Mouse (Mus musculus): ENCODE measurements around the gene Mroh8.
"Not testable (repeated sequence)": the region's sequence is repeated elsewhere in the genome, so short reads cannot be mapped to it uniquely, and the experiment has no call there.

The Mroh8 gene

DNA sequence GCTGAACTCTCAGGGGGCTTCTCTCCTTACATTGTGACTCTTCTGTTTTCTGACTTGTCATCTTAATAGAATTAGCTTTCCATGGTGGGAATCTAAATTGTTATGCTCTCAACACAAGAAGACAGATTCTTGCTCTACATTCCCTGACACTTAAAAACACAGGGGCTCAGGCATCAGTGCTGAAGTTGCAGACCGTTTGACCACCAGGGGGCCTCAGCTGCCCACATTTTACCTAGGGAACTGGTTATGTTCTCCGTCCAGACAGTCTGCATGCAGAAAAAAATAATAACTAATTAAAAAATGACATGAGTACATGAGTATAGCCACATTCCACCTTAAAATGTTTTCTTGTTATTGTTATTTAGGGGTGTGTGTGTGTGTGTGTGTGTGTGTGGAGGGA is 12.7 kb upstream of the Mroh8 start:
- peak; percentile 62 for DNase-seq (ENCODE audit: low read depth, low spot score)

DNA sequence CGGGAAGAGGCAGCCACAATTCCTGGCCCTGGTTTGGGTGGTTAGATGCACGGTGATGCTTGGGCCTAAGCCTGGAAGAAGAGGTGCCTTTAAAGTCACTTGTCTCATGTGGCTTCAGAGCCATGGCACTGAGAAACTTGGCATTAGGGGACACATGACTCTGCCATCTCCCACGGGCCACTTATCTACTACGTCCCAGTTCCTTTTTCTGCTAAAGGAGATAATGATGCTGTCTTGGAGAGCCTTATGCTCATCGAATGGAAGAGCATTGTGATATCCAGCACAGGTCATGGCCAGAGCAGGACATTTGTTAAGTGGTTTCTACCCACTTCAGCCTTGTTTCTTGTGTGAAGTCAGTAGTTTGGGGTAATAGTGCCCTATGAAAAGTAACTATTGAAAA is 9.6 kb upstream of the Mroh8 start:
- no peak for DNase-seq (ENCODE audit: low read depth, low spot score)

DNA sequence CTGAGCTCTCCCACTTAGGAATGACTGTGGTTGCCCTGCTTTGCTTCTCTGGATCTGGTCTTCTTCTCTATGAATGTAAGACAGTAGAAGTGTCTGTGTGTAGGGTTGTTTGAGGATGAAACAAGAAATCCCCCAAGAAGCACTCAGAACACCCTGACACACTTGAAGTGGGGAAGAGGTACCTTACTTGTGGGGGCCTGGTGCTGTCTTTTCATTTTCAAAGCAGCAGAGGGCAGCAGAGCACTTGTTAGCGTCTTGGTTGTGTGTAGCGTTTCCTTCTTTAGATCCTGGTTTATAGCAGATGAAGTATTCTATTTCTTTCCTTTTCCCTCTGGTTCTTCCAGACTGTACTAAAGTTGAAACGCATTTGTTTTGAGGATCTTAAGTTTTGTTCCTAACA is 8.2 kb upstream of the Mroh8 start:
- DNase-seq (ENCODE audit: low read depth, low spot score), result peak; percentile 50

- no peak for DNase-seq (ENCODE audit: low read depth, low spot score)
These were observed 4.0 kb upstream of the Mroh8 start for GRCm38 (mm10) chr2:157283321-157283720.

GRCm38 (mm10) chr2:157278717-157279415 is 483 bp downstream of the Mroh8 start, which contains the start of gene Rpn2:
TSS of gene Rpn2 (plus strand) at chr2:157279017.
- peak; percentile 93 for DNase-seq (ENCODE audit: low read depth, low spot score)

DNA sequence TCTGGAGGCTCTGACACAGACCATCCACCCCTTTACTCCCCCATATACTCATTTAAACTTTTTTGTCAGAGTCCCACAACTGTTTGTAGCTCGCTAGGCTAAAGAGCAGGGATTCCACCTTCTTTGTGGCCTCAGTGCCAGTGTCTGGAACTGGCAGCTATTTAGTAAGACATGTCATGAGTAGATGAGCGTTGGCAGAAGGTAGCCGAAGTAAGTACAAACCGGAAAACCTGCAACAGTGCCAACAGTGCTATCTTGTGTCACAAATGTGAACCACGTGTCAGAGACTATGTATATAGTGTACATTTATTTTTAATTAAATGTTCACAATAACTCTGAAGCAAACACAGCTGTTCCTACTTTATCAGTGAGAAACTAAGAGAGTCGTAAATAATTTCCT is 15.5 kb downstream of the Mroh8 start:
- no peak for DNase-seq (ENCODE audit: low read depth, low spot score)

DNA sequence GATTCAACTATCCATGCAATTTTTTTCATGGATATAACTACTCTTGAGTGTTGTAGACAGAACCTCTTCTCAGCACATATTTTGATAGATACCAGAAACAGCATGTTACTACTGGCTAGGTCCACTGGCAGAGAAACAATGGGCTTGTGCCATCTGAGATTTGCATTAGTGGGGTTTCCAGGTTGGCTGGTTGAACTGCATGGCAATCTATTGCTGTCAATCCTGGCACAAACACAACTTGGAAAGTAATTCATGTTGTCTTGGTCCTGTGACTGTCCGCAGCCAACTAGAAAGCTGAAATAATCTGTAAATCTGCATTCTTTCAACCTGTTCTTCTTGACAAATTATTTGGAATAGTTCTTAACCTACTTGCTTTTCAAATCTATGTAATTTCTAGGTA is 16.2 kb downstream of the Mroh8 start:
- DNase-seq (ENCODE audit: low read depth, low spot score), result no peak

DNA sequence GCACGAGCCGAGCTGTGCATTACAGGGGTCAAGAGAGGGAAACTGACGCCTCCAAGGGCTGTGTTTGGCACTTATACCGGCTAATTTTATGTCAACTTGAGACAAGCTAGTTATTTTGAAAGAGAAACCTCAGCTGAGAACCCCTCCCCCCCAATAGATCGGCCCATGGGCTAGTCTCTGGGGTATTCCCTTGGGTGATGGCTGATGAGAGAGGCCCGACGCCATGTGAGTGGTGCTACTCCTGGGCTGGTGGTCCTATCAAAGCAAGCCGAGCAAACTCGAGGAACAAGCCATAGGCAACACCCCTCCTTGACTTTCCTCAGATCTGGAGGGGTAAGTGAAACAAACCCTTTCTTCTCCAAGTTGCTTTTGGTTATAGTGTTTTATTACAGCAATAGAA is 16.8 kb downstream of the Mroh8 start:
- DNase-seq (ENCODE audit: low read depth, low spot score), result no peak

DNA sequence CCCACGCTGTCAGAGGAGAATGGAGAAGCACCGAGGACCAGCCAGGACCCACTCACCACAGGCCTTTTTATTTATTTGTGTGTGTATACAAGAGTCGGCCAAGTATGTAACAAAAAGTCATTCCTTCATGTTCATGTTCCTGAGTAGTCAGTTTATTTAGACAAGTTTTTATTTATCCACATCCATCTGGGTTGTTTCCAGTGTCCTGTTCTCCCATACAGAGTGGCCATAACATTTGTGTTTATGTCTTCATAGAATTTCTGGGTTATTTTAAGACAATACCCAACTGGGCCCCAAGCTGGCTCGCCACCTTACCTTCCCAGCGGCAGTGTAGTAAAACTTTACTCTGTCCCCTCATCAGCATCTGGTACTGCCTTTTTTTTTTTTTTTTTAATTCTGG is 17.4 kb downstream of the Mroh8 start:
- no peak for DNase-seq (ENCODE audit: low read depth, low spot score)

- DNase-seq (ENCODE audit: low read depth, low spot score), result peak; percentile 37
These were observed 19.6 kb downstream of the Mroh8 start for GRCm38 (mm10) chr2:157259720-157260119.

DNA sequence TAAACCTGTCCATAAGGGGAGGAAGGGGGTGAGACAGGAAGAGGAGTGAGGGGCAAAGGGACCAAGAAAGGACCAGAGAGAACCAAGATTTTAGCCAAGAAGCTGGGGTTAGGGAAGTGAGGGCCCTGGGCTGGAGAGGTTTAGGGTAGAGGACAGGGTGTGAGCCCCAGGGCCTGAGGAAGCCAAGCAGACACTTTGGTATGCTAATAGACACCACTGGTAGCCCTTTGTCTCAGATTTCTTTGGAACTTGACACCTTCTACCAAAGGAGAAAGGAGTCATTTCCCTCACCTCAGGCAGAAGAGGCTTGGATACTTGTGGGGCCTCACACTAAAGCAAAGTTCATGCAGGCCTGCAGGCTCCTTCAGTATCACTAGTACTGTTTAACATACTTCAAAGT is 31.2 kb downstream of the Mroh8 start:
- no peak for DNase-seq (ENCODE audit: low read depth, low spot score)

- no peak for DNase-seq (ENCODE audit: low read depth, low spot score)
These were observed 33.7 kb downstream of the Mroh8 start for GRCm38 (mm10) chr2:157245603-157246002.

GRCm38 (mm10) chr2:157245001-157245400 is 34.3 kb downstream of the Mroh8 start:
- no peak for DNase-seq (ENCODE audit: low read depth, low spot score)

- no peak for DNase-seq (ENCODE audit: low read depth, low spot score)
These were observed 43.4 kb downstream of the Mroh8 start for GRCm38 (mm10) chr2:157235946-157236345.

DNA sequence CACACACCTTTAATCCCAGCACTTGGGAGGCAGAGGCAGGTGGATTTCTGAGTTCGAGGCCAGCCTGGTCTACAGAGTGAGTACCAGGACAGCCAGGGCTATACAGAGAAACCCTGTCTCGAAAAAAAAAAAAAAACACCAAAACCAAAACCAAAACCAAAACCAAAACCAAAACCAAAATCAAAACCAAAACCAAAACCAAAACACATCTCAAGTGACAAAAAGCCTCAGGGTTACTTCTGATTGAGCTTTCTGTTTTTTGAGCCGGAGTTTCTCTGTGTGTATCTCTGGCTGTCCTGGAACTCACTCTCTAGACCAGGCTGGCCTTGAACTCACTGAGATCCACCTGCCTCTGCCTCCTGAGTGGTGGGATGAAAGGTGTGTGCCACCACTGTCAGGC is 57.4 kb downstream of the Mroh8 start:
- DNase-seq (ENCODE audit: low read depth, low spot score), result not testable (repeated sequence)

DNA sequence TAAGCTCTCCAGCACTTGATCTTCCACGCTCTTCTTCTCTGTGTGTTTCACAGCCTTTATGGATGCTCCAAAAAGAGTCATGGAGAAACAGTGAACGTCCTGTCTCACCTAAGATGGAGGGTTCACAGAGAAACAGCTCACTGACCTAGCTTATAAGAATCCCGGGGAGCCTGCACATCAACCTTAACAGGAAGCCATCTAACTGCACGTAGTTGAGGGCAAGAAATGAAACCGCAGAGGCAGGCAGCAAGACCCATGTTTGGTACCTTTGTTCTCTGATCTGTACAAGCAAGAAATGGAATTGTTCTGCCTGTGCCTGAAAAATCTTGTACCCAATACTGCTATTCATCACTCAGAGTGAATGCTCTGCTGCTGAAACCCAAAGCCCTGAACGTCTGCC is 59.2 kb downstream of the Mroh8 start:
- DNase-seq (ENCODE audit: low read depth, low spot score), result no peak

DNA sequence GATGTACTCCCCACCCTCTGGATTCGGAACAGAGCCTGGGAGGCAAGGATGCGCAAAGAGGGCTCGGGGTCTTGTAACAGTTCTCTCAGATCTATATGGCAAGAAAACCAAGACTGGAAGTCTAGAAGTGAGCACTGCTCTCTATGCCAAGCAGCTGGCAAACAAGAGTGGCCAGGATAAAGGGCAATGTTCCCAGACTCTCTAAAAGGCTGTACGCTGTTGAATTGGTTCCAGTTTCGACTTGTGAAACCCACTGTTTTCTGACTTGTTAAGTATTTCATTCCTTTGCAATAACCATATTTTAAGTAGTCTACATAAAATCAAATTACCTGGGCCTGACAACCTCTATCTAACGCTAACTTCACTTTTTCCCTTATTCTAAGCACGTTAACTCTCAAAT is 67.6 kb downstream of the Mroh8 start:
- DNase-seq (ENCODE audit: low read depth, low spot score), result no peak

DNA sequence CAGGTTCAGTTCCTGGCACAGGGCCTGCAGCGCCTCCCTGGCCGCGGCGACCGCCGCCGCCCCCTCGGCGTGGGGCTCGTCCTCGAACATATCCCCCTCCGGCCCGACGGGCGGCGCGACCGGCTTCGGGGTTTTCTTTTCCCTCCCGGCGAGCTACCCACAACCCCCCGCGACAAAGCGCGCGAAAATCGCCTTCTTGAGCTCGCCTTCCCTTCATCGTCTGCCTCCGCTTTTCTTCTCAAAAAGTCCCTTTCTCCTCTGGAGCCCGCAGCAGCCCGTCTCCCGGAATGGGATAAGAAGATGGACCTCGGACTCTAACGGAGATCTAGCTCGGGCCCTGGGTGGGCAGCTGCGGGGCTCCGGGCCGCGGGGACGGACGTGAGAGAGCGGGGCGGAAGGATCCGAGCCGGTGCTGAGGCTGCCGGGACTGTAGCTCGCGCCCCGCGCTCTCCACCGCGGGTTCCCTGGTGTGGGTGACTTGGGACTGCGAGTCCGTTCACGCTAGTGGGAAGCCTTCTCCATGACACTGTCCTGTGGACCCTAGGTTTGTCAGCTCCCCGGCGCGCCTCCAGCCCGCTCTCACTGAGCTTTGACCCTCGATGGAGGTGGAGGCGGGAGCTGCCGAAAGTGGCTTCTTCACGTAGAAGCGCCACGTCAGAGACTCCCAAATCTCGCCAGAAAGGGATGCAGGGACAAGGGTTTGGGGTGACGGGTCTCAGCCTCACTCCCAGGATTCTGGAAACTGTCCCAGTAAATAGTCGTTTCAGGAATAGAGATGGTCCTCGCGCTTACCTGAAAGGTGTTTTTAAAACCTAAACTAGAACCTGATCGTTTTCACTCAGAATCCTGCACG is 74.8 kb downstream of the Mroh8 start, which contains the start of gene Rbl1:
Gene Rbl1, minus strand, starts transcription at position 169 of the 853 bp plus-strand sequence.
- peak; percentile 93 for DNase-seq (ENCODE audit: low read depth, low spot score)

DNA sequence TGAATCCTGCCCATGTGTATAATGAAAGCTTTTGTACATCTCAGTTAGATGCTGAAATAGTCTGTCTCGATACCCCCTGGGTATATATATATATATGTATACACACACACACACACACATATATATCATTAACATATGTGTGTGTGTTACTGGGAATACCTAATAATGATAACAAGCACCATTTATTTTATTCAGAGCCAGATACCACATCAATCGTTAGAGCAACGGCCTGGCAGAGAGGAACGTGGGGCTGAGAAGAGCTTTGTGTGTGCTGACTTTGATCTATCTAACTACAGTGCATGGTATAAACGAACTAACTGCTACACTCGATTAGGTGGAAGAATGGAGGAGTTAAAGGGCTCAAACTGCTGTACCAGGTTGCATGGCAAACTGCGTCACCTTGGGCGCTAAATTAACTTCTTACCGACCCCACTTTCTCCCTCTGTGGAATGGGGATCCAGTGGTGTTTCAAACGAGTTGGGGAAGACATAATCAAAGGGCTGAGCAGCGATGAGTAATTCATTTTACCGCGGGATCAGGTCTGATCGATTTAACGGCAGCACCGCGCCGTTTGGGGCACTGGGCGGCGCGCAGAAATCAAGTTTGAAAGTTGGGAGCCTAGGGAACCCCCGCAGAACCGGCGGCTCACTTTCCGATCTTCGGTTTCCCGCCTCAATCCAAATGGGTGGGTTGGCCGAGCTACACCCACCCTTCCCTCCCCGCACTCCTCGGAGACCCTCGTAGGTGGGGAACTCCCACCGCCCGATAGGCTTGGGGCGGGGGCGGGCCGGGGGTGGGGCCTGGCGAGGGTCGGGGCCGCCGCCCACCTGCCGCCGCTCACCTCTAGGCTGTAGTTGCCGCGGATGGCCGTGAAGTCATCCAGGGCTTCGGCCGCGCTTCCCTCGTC is 75.6 kb downstream of the Mroh8 start:
- DNase-seq (ENCODE audit: low read depth, low spot score), result peak; percentile 76

DNA sequence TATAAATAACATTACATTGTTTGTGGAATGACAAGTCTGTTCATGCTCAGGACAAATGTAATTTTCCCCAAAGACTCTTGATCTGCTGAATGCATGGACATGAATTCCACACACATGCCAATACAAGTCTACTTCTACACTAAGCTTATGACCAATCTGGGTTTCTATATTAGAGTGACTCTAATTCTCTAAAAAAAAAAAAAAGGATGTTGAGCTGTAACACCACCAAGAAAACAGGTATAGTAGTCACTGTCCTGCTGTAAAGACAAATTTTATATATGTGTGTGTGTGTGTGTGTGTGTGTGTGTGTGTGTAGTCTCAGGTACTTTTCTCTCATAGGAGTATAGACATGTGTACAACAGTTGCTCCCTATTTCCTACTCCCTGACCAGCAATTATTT is 76.3 kb downstream of the Mroh8 start:
- no peak for DNase-seq (ENCODE audit: low read depth, low spot score)

GRCm38 (mm10) chr2:157202361-157202760 is 77.0 kb downstream of the Mroh8 start:
- DNase-seq (ENCODE audit: low read depth, low spot score), result no peak

Data from forelimb bud, embryonic 11.5 days (tissue).